ENCODE assay signal across 8 mouse cellular contexts in genomic region chr19:8898576-8898975, GRCm38 (mm10). TPM values are rescaled to one million over a fixed set of nuclear protein-coding genes. Genes with fewer than 3 reads are reported as not detected.
A peak's percentile ranks its signal among the peaks of the same experiment; 100 is the strongest.
DNase-seq lines count a peak whose midpoint lies in the region; ATAC-seq and TF ChIP-seq lines count a peak whose summit lies in the region.
"Had no signal": no experiment of that assay in that cellular context is flagged by ENCODE, and none has a peak within 500 bp of the region (broad histone marks: within the 10 kb centered on the region; RNA-seq: fewer than 3 reads in every experiment).

No protein-coding gene starts in this region.

- no peak for DNase-seq in neural tube, embryonic 11.5 days (ENCODE audit: low spot score)
- no peak for DNase-seq in neural tube, embryonic 10.5 days (ENCODE audit: extremely low spot score, low spot score)
- no peak for DNase-seq in ovary, adult 18-20 months (ENCODE audit: low spot score)
- no peak for DNase-seq in right cerebral cortex, adult 18-20 months

- H3K27me3 ChIP-seq in neural tube, embryonic 11.5 days (ENCODE audit: control insufficient read depth, insufficient read depth, low read length), result no peaks in the 10 kb centered on the region
- no peaks in the 10 kb centered on the region for H3K27me3 ChIP-seq in embryonic facial prominence, embryonic 12.5 days
- no peaks in the 10 kb centered on the region for H3K27me3 ChIP-seq in intestine, postnatal 0 days (replicated peaks; ENCODE audit: control insufficient read depth, insufficient read depth, low read length)
- H3K27me3 ChIP-seq in small intestine, adult 2 months (ENCODE audit: control insufficient read depth, insufficient read depth, low read length), result no peaks in the 10 kb centered on the region

- no peak for TF ChIP-seq POLR2A in small intestine, adult 2 months (IDR thresholded peaks at IDR 0.05; ENCODE audit: low read depth, low read length)

- peak overlapping the region; percentile 63 for H3K4me2 ChIP-seq in neural tube, embryonic 11.5 days (ENCODE audit: low read depth)
- H3K4me2 ChIP-seq in embryonic facial prominence, embryonic 12.5 days (replicated peaks), result peak overlapping the region; percentile 59
- peak overlapping the region; percentile 80 for H3K4me2 ChIP-seq in intestine, postnatal 0 days (replicated peaks; ENCODE audit: low read depth)

- peak overlapping the region; percentile 94 for H3K9ac ChIP-seq in neural tube, embryonic 11.5 days (ENCODE audit: low read length)
- H3K9ac ChIP-seq in embryonic facial prominence, embryonic 12.5 days, result peak overlapping the region; percentile 92
- peak overlapping the region; percentile 95 for H3K9ac ChIP-seq in intestine, postnatal 0 days (ENCODE audit: low read depth, low read length)

- peak overlapping the region; percentile 88 for H3K4me3 ChIP-seq in neural tube, embryonic 11.5 days (ENCODE audit: low read depth, low read length)
- peak overlapping the region; percentile 94 for H3K4me3 ChIP-seq in embryonic facial prominence, embryonic 12.5 days
- peak overlapping the region; percentile 99 for H3K4me3 ChIP-seq in intestine, postnatal 0 days (ENCODE audit: low read depth, low read length)
- H3K4me3 ChIP-seq in small intestine, adult 2 months (ENCODE audit: low read depth, low read length), result peak overlapping the region; percentile 71

- peak overlapping the region; percentile 66; the same call in 1 of the 2 replicates for H3K27ac ChIP-seq in neural tube, embryonic 11.5 days (ENCODE audit: low read depth, low read length)
- H3K27ac ChIP-seq in embryonic facial prominence, embryonic 12.5 days, result peak overlapping the region; percentile 84
- peak overlapping the region; percentile 89; the same call in 1 of the 2 replicates for H3K27ac ChIP-seq in intestine, postnatal 0 days (ENCODE audit: low read depth, low read length)
- peak overlapping the region; percentile 44 for H3K27ac ChIP-seq in small intestine, adult 2 months (ENCODE audit: insufficient read depth, low read depth, low read length)

- H3K4me1 ChIP-seq in neural tube, embryonic 11.5 days (ENCODE audit: control insufficient read depth, insufficient read depth, low read length), result peaks cover 18% of the 10 kb centered on the region
- H3K4me1 ChIP-seq in embryonic facial prominence, embryonic 12.5 days, result peaks cover 28% of the 10 kb centered on the region
- no peaks in the 10 kb centered on the region for H3K4me1 ChIP-seq in intestine, postnatal 0 days (replicated peaks; ENCODE audit: control insufficient read depth, insufficient read depth, low read length)
- peaks cover 8% of the 10 kb centered on the region for H3K4me1 ChIP-seq in small intestine, adult 2 months (ENCODE audit: control insufficient read depth, insufficient read depth, insufficient read length, low read length)

- H3K9me3 ChIP-seq in neural tube, embryonic 11.5 days (ENCODE audit: control insufficient read depth, low read length), result no peaks in the 10 kb centered on the region
- no peaks in the 10 kb centered on the region for H3K9me3 ChIP-seq in embryonic facial prominence, embryonic 12.5 days
- H3K9me3 ChIP-seq in intestine, postnatal 0 days (ENCODE audit: control insufficient read depth), result no peaks in the 10 kb centered on the region

- H3K36me3 ChIP-seq in neural tube, embryonic 11.5 days (ENCODE audit: control insufficient read depth, insufficient read depth, low read length), result peaks cover 11% of the 10 kb centered on the region
- peaks cover 32% of the 10 kb centered on the region for H3K36me3 ChIP-seq in embryonic facial prominence, embryonic 12.5 days
- H3K36me3 ChIP-seq in intestine, postnatal 0 days (ENCODE audit: control insufficient read depth, insufficient read depth), result peaks cover 25% of the 10 kb centered on the region
- peaks cover 21% of the 10 kb centered on the region for H3K36me3 ChIP-seq in small intestine, adult 2 months (ENCODE audit: control insufficient read depth, insufficient read depth, low read length)

- TF ChIP-seq CTCF in intestine, postnatal 0 days (IDR thresholded peaks at IDR 0.05; ENCODE audit: low read depth), result no peak
- no peak for TF ChIP-seq CTCF in small intestine, adult 2 months (IDR thresholded peaks at IDR 0.05; ENCODE audit: extremely low read depth, insufficient read length, insufficient replicate concordance, low read depth, low read length)

- ATAC-seq in neural tube, embryonic 11.5 days (ENCODE audit: insufficient read depth, low FRiP score, low TSS enrichment), result no peak
- ATAC-seq in embryonic facial prominence, embryonic 12.5 days (ENCODE audit: insufficient number of reproducible peaks, insufficient read depth, low FRiP score, low TSS enrichment), result no peak
- ATAC-seq in intestine, postnatal 0 days, result no peak

- 15% methylated on average over 13 of the region's 13 CpGs for WGBS in neural tube, embryonic 11.5 days
- 16% methylated on average over 13 of the region's 13 CpGs for WGBS in embryonic facial prominence, embryonic 12.5 days
- 2% methylated on average over 13 of the region's 13 CpGs for WGBS in intestine, postnatal 0 days
- 1% methylated on average over 13 of the region's 13 CpGs for WGBS in small intestine, adult 2 months

RNA-seq across cellular contexts. Expression of gene Ganab, which starts 0.7 kb away (rescaled TPM):
- polyA plus RNA-seq in neural tube, embryonic 11.5 days (2014; fragmentation: Nextera tagmentation; extraction: Ambion mirVana), result 116 and 128 TPM in 2 replicates
- polyA plus RNA-seq in embryonic facial prominence, embryonic 12.5 days (2016; fragmentation: Nextera tagmentation; extraction: Ambion mirVana), result 112 and 119 TPM in 2 replicates
- 41.4 and 42.3 TPM in 2 replicates for polyA plus RNA-seq in intestine, postnatal 0 days (2015; fragmentation: Nextera tagmentation; extraction: Ambion mirVana)
- 45.7 and 74.1 TPM in 2 replicates for polyA plus RNA-seq in small intestine, adult 2 months (2012; rRNA removed)

RNA-seq across cellular contexts. Expression of gene Ints5, which starts 5.8 kb away (rescaled TPM):
- 40.8 and 49.9 TPM in 2 replicates for polyA plus RNA-seq in neural tube, embryonic 11.5 days (2014; fragmentation: Nextera tagmentation; extraction: Ambion mirVana)
- 50.4 and 51.5 TPM in 2 replicates for polyA plus RNA-seq in embryonic facial prominence, embryonic 12.5 days (2016; fragmentation: Nextera tagmentation; extraction: Ambion mirVana)
- polyA plus RNA-seq in intestine, postnatal 0 days (2015; fragmentation: Nextera tagmentation; extraction: Ambion mirVana), result 14.5 and 16.1 TPM in 2 replicates
- polyA plus RNA-seq in small intestine, adult 2 months (2012; rRNA removed), result 13.2 and 19.5 TPM in 2 replicates

RNA-seq across cellular contexts. Expression of gene Gm49416, which starts 9.8 kb away (rescaled TPM):
- polyA plus RNA-seq in neural tube, embryonic 11.5 days (2014; fragmentation: Nextera tagmentation; extraction: Ambion mirVana), result not detected in 2 replicates
- not detected in 2 replicates for polyA plus RNA-seq in embryonic facial prominence, embryonic 12.5 days (2016; fragmentation: Nextera tagmentation; extraction: Ambion mirVana)
- not detected in 2 replicates for polyA plus RNA-seq in intestine, postnatal 0 days (2015; fragmentation: Nextera tagmentation; extraction: Ambion mirVana)
- polyA plus RNA-seq in small intestine, adult 2 months (2012; rRNA removed), result not detected in 2 replicates
- polyA plus RNA-seq: large intestine, adult 2 months had no signal

RNA-seq across cellular contexts. Expression of gene 1810009A15Rik, which starts 9.9 kb away (rescaled TPM):
- polyA plus RNA-seq in neural tube, embryonic 11.5 days (2014; fragmentation: Nextera tagmentation; extraction: Ambion mirVana), result 103 and 112 TPM in 2 replicates
- 98.0 and 107 TPM in 2 replicates for polyA plus RNA-seq in embryonic facial prominence, embryonic 12.5 days (2016; fragmentation: Nextera tagmentation; extraction: Ambion mirVana)
- 54.5 and 55.6 TPM in 2 replicates for polyA plus RNA-seq in intestine, postnatal 0 days (2015; fragmentation: Nextera tagmentation; extraction: Ambion mirVana)
- 9.5 and 11.4 TPM in 2 replicates for polyA plus RNA-seq in small intestine, adult 2 months (2012; rRNA removed)

RNA-seq across cellular contexts. Expression of gene Gm49403, which starts 14.8 kb away (rescaled TPM):
- polyA plus RNA-seq in neural tube, embryonic 11.5 days (2014; fragmentation: Nextera tagmentation; extraction: Ambion mirVana), result not detected in 2 replicates
- polyA plus RNA-seq in embryonic facial prominence, embryonic 12.5 days (2016; fragmentation: Nextera tagmentation; extraction: Ambion mirVana), result not detected in 2 replicates
- polyA plus RNA-seq in intestine, postnatal 0 days (2015; fragmentation: Nextera tagmentation; extraction: Ambion mirVana), result not detected in 2 replicates
- polyA plus RNA-seq in small intestine, adult 2 months (2012; rRNA removed), result not detected in 2 replicates
- polyA plus RNA-seq: large intestine, adult 2 months had no signal
